Mouse (Mus musculus): ENCODE measurements at regions not wholly inside any gene's neighbourhood (a gene's known extent, or its start where the extent isn't known, plus 50 kb on each side); places are given as distances from the start of the nearest gene placed in this dataset.

- Histone ChIP-seq H3K4me2 (no peak overlapping the region), H3K27ac (ENCODE audit: low read depth, low read length) (no peak overlapping the region), H3K27me3 (ENCODE audit: control insufficient read depth, insufficient read depth, low read length) (no peaks in the 10 kb centered on the region), H3K9ac (ENCODE audit: low read length) (no peak overlapping the region), H3K36me3 (ENCODE audit: control insufficient read depth, insufficient read depth, low read length) (no peaks in the 10 kb centered on the region), H3K9me3 (ENCODE audit: control insufficient read depth, low read length) (no peaks in the 10 kb centered on the region), H3K4me3 (ENCODE audit: low read depth, low read length) (no peak overlapping the region), H3K4me1 (ENCODE audit: control insufficient read depth, insufficient read depth, low read length) (no peaks in the 10 kb centered on the region)
- ATAC-seq (ENCODE audit: low FRiP score) (no peak), DNase-seq (ENCODE audit: low spot score, missing footprints) (no peak)
- 93% methylated on average over 1 of the region's 1 CpGs for WGBS
Observed at GRCm38 (mm10) chr11:90981626-90982025, 293.5 kb upstream of the Tom1l1 start.

- Histone ChIP-seq H3K4me1 (ENCODE audit: control insufficient read depth, insufficient read depth, low read length) (no peaks in the 10 kb centered on the region), H3K9me3 (ENCODE audit: control insufficient read depth, low read length) (no peaks in the 10 kb centered on the region), H3K4me3 (ENCODE audit: low read depth, low read length) (no peak overlapping the region), H3K4me2 (no peak overlapping the region), H3K27me3 (ENCODE audit: control insufficient read depth, insufficient read depth, low read length) (no peaks in the 10 kb centered on the region), H3K36me3 (ENCODE audit: control insufficient read depth, insufficient read depth, low read length) (no peaks in the 10 kb centered on the region), H3K9ac (ENCODE audit: low read length) (no peak overlapping the region), H3K27ac (ENCODE audit: low read depth, low read length) (no peak overlapping the region)
- DNase-seq (ENCODE audit: low spot score, missing footprints) = no peak
- 79% methylated on average over 3 of the region's 3 CpGs for WGBS
- ATAC-seq (ENCODE audit: low FRiP score) = no peak
Observed at GRCm38 (mm10) chr11:90978234-90978633, 290.1 kb upstream of the Tom1l1 start.

GRCm38 (mm10) chr11:90941076-90941475 lies 252.9 kb upstream of the Tom1l1 start:
- no peak overlapping the region for H3K27ac ChIP-seq (ENCODE audit: low read depth, low read length)
- no peak overlapping the region for H3K4me2 ChIP-seq
- 82% methylated on average over 5 of the region's 5 CpGs for WGBS
- no peak for ATAC-seq (ENCODE audit: low FRiP score)
- H3K36me3 ChIP-seq (ENCODE audit: control insufficient read depth, insufficient read depth, low read length) = no peaks in the 10 kb centered on the region
- no peak for DNase-seq (ENCODE audit: low spot score, missing footprints)
- no peak overlapping the region for H3K9ac ChIP-seq (ENCODE audit: low read length)
- H3K9me3 ChIP-seq (ENCODE audit: control insufficient read depth, low read length) = no peaks in the 10 kb centered on the region
- H3K4me3 ChIP-seq (ENCODE audit: low read depth, low read length) = no peak overlapping the region
- no peaks in the 10 kb centered on the region for H3K4me1 ChIP-seq (ENCODE audit: control insufficient read depth, insufficient read depth, low read length)
- H3K27me3 ChIP-seq (ENCODE audit: control insufficient read depth, insufficient read depth, low read length) = no peaks in the 10 kb centered on the region

GRCm38 (mm10) chr11:90925738-90926137 lies 237.6 kb upstream of the Tom1l1 start:
- Histone ChIP-seq H3K9me3 (ENCODE audit: control insufficient read depth, low read length) (no peaks in the 10 kb centered on the region), H3K27me3 (ENCODE audit: control insufficient read depth, insufficient read depth, low read length) (no peaks in the 10 kb centered on the region)

GRCm38 (mm10) chr11:90917782-90918181 lies 229.6 kb upstream of the Tom1l1 start:
- WGBS = 78% methylated on average over 3 of the region's 3 CpGs
- no peaks in the 10 kb centered on the region for H3K27me3 ChIP-seq (ENCODE audit: control insufficient read depth, insufficient read depth, low read length)
- H3K9ac ChIP-seq (ENCODE audit: low read length) = no peak overlapping the region
- no peaks in the 10 kb centered on the region for H3K9me3 ChIP-seq (ENCODE audit: control insufficient read depth, low read length)
- no peaks in the 10 kb centered on the region for H3K4me1 ChIP-seq (ENCODE audit: control insufficient read depth, insufficient read depth, low read length)
- no peak overlapping the region for H3K4me2 ChIP-seq
- no peak overlapping the region for H3K27ac ChIP-seq (ENCODE audit: low read depth, low read length)
- no peak for ATAC-seq (ENCODE audit: low FRiP score)
- H3K4me3 ChIP-seq (ENCODE audit: low read depth, low read length) = no peak overlapping the region
- H3K36me3 ChIP-seq (ENCODE audit: control insufficient read depth, insufficient read depth, low read length) = no peaks in the 10 kb centered on the region
- no peak for DNase-seq (ENCODE audit: low spot score, missing footprints)

More at GRCm38 (mm10) chr11:90925738-90926137, 237.6 kb upstream of the Tom1l1 start:
- ATAC-seq (ENCODE audit: low FRiP score) (no peak), DNase-seq (ENCODE audit: low spot score, missing footprints) (no peak)
- no peak overlapping the region for H3K4me3 ChIP-seq (ENCODE audit: low read depth, low read length)
- no peak overlapping the region for H3K4me2 ChIP-seq
- H3K9ac ChIP-seq (ENCODE audit: low read length) = no peak overlapping the region
- H3K36me3 ChIP-seq (ENCODE audit: control insufficient read depth, insufficient read depth, low read length) = no peaks in the 10 kb centered on the region
- H3K4me1 ChIP-seq (ENCODE audit: control insufficient read depth, insufficient read depth, low read length) = no peaks in the 10 kb centered on the region
- H3K27ac ChIP-seq (ENCODE audit: low read depth, low read length) = no peak overlapping the region

- Histone ChIP-seq H3K27me3 (ENCODE audit: control insufficient read depth, insufficient read depth, low read length) (no peaks in the 10 kb centered on the region), H3K4me2 (no peak overlapping the region), H3K27ac (ENCODE audit: low read depth, low read length) (no peak overlapping the region), H3K4me3 (ENCODE audit: low read depth, low read length) (no peak overlapping the region), H3K9ac (ENCODE audit: low read length) (no peak overlapping the region), H3K9me3 (ENCODE audit: control insufficient read depth, low read length) (no peaks in the 10 kb centered on the region), H3K36me3 (ENCODE audit: control insufficient read depth, insufficient read depth, low read length) (no peaks in the 10 kb centered on the region), H3K4me1 (ENCODE audit: control insufficient read depth, insufficient read depth, low read length) (no peaks in the 10 kb centered on the region)
- ATAC-seq (ENCODE audit: low FRiP score) (no peak), DNase-seq (ENCODE audit: low spot score, missing footprints) (no peak)
- 76% methylated on average over 3 of the region's 3 CpGs for WGBS
Observed at GRCm38 (mm10) chr11:90894236-90894635, 206.1 kb upstream of the Tom1l1 start.

- Histone ChIP-seq H3K36me3 (ENCODE audit: control insufficient read depth, insufficient read depth, low read length) (no peaks in the 10 kb centered on the region), H3K9ac (ENCODE audit: low read length) (no peak overlapping the region), H3K4me3 (ENCODE audit: low read depth, low read length) (no peak overlapping the region), H3K27ac (ENCODE audit: low read depth, low read length) (no peak overlapping the region), H3K27me3 (ENCODE audit: control insufficient read depth, insufficient read depth, low read length) (no peaks in the 10 kb centered on the region), H3K4me1 (ENCODE audit: control insufficient read depth, insufficient read depth, low read length) (no peaks in the 10 kb centered on the region), H3K4me2 (no peak overlapping the region), H3K9me3 (ENCODE audit: control insufficient read depth, low read length) (no peaks in the 10 kb centered on the region)
- ATAC-seq (ENCODE audit: low FRiP score) (no peak), DNase-seq (ENCODE audit: low spot score, missing footprints) (no peak)
Observed at GRCm38 (mm10) chr11:90873122-90873521, 185.0 kb upstream of the Tom1l1 start.

- no peaks in the 10 kb centered on the region for H3K36me3 ChIP-seq (ENCODE audit: control insufficient read depth, insufficient read depth, low read length)
- no peaks in the 10 kb centered on the region for H3K27me3 ChIP-seq (ENCODE audit: control insufficient read depth, insufficient read depth, low read length)
- H3K4me3 ChIP-seq (ENCODE audit: low read depth, low read length) = no peak overlapping the region
- H3K27ac ChIP-seq (ENCODE audit: low read depth, low read length) = no peak overlapping the region
- no peaks in the 10 kb centered on the region for H3K4me1 ChIP-seq (ENCODE audit: control insufficient read depth, insufficient read depth, low read length)
- no peak overlapping the region for H3K4me2 ChIP-seq
- DNase-seq (ENCODE audit: low spot score, missing footprints) (peak; percentile 79), ATAC-seq (ENCODE audit: low FRiP score) (no peak)
- 73% methylated on average over 2 of the region's 2 CpGs for WGBS
- no peak overlapping the region for H3K9ac ChIP-seq (ENCODE audit: low read length)
- no peaks in the 10 kb centered on the region for H3K9me3 ChIP-seq (ENCODE audit: control insufficient read depth, low read length)
Observed at GRCm38 (mm10) chr11:90871686-90872085, 183.5 kb upstream of the Tom1l1 start.

- no peak for ATAC-seq (ENCODE audit: low FRiP score)
- no peak overlapping the region for H3K9ac ChIP-seq (ENCODE audit: low read length)
- H3K4me1 ChIP-seq (ENCODE audit: control insufficient read depth, insufficient read depth, low read length) = no peaks in the 10 kb centered on the region
- H3K9me3 ChIP-seq (ENCODE audit: control insufficient read depth, low read length) = no peaks in the 10 kb centered on the region
- 88% methylated on average over 4 of the region's 4 CpGs for WGBS
- no peak overlapping the region for H3K4me3 ChIP-seq (ENCODE audit: low read depth, low read length)
- H3K27ac ChIP-seq (ENCODE audit: low read depth, low read length) = no peak overlapping the region
- DNase-seq (ENCODE audit: low spot score, missing footprints) = peak; percentile 74
- no peaks in the 10 kb centered on the region for H3K27me3 ChIP-seq (ENCODE audit: control insufficient read depth, insufficient read depth, low read length)
- no peaks in the 10 kb centered on the region for H3K36me3 ChIP-seq (ENCODE audit: control insufficient read depth, insufficient read depth, low read length)
- H3K4me2 ChIP-seq = no peak overlapping the region
Observed at GRCm38 (mm10) chr11:90863981-90864760, 176.0 kb upstream of the Tom1l1 start.

Measured in midbrain, embryonic 11.5 days (tissue).